Mouse (Mus musculus) CD4-positive, CD25-positive, alpha-beta regulatory T cell, adult 4 months (primary cell): Measurements from ENCODE around the gene Rdh14. TPM values are rescaled to one million over a fixed set of nuclear protein-coding genes. Genes with fewer than 3 reads are reported as not detected.
A peak's percentile ranks its signal among the peaks of the same experiment; 100 is the strongest.

ENCODE experiments used
- ATAC-seq: one replicate; pipeline ENCODE4 v1.8.0; 2017
- polyA plus RNA-seq, 2 experiments: library from polyadenylated mRNA; unstranded; fragments of 100-300 nt; shearing (Covaris generic); gene quantifications; one replicate each; pipeline ENCODE4 v1.2.1; 2017

The Rdh14 gene
- 10 to 100 TPM; 10.4 to 10.5 TPM for polyA plus RNA-seq

- ATAC-seq, result peak; percentile 98
Observed at GRCm38 (mm10) chr12:10390671-10391441, at the start of gene Rdh14. Gene Rdh14 (plus strand): TSS chr12:10390772.

DNA sequence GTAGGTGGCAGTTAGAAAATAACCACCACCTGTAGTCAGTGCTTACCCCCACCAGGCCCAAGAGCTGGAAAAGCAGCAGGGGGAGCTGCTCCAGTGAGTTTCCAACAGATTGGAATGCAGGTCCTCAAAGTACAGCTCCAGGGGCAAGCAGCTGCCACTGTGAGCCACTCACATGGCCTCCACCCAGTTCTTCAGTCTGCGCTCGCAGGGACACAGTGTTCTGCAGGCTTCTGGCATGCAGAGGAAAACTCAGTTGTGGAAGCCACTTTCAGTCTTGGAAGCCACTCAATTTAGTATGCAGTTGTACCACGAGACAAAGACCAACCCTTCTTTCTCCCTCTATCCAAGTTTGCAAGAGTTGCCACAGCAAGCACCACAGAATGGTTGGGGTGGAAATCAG is 39.9 kb upstream of the Rdh14 start:
- ATAC-seq, result no peak

GRCm38 (mm10) chr12:10357756-10358155 is 32.8 kb upstream of the Rdh14 start:
- ATAC-seq, result no peak

DNA sequence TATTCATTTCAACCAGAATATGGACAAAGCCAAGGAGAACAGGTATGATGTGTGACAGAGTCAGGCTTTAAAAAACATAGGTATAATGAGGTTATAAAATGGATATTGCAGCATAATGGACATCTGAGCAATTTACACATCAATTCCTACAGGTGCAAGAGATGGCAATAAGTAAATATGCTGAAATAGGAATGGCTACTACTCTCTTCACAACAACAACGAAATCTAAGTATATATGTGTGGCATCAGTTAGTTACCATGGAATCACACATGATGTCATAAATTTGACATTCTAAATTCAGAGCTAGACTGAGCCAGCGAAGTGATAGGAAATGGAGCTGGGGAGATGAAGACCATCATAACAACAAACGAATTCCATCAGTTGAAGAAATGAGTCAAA is 20.9 kb upstream of the Rdh14 start, which contains the start of gene Nt5c1b:
TSS of gene Nt5c1b (plus strand) at position 301 of the 400 bp plus-strand sequence.
- ATAC-seq, result no peak

GRCm38 (mm10) chr12:10400788-10401187 is 10.2 kb downstream of the Rdh14 start:
- no peak for ATAC-seq

DNA sequence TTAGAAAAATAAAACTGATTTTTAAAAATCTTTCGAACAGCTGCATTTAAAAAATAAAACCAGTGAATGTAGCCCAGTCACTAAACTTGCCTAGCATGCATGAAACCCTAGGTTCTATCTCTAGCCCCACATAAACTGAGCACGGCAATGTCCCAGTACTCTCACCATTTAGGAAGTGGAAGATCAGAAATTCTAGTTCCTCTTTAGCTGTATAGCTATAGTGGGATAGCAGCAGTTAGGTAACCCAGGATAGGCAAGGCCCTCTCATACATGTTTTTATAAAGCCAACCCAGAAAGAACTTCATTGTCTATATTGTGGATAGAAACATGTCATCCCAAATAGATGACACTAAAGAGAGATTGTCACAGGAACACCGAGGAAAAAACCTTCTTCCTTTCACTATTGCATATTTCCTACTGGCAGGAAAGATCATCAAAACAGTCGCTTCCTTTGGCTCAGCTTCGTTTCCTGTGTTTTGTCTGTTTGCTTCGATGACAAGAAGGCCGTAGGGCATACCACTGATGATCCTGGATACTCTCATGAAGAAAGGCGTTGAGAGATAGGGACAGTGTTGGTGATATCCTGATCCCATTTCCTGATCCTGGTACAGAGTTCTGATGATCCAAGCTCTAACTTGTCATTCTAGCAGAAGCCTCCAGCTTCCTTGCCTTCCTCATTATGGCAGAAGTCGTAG is 12.0 kb downstream of the Rdh14 start:
- no peak for ATAC-seq

- ATAC-seq, result no peak
Observed at GRCm38 (mm10) chr12:10410511-10411179, 20.1 kb downstream of the Rdh14 start.

DNA sequence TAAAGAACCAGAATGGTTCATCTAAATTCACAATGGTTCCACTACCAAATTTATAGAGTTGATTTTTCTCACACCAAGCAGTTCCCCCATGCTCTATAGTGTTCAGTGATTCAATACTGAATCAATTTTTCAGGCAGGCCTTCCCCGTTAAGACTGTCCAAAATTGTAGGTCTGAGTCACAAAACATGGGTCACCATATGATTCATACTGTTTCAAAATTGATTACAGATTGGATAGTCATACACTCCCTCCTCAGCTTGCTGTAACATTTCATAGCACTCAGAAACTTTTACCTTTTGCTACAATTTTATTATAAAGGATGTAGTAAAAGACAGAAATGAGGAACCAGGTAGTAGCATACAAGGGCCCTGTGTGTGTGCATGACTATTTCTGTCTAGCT is 20.9 kb downstream of the Rdh14 start:
- no peak for ATAC-seq

DNA sequence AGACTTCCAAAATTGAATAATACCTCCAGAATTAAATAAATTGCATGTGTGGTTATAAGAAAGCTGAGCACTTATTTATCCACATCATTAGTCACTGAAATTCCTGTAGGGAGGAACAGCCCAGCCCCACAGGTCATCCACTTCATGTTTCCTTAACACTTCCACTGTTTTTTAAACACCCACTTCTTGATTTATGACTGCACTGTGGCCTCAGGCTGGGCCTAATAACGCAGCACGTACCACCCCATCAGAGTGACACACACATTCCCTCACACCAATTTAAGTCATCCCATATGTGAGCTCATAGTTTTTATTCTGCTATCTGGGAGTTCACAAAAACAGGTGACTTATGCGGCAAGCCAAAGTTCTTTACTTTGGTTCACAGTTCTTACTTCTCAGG is 31.8 kb downstream of the Rdh14 start:
- no peak for ATAC-seq

GRCm38 (mm10) chr12:10425982-10426863 is 35.7 kb downstream of the Rdh14 start:
- no peak for ATAC-seq

DNA sequence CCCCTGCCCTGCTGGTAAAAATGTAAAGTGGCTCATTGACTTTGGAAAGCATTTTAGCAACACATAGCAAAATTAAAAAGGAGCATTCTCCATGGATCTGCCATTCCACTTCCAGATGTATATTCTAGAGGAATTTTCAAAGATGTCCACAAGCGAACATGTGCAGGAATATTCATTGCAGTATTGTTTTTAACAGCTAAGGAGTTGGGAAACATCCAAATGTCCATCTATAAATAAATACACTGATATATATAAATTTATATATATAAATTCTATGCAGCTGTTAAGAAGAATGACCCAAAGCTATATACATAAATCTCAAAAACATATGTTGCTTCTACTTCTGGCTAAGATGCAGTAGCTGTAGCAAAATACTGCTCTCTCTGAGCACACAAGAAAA is 40.4 kb downstream of the Rdh14 start:
- ATAC-seq, result no peak

- ATAC-seq, result peak; percentile 47
Observed at GRCm38 (mm10) chr12:10438054-10439001, 47.8 kb downstream of the Rdh14 start.

- ATAC-seq, result no peak
Observed at GRCm38 (mm10) chr12:10439483-10440235, 49.1 kb downstream of the Rdh14 start.

Other genes starting within 250 kb of the Rdh14 start
- gene Nt5c1b, start 20.8 kb upstream of the Rdh14 start, polyA plus RNA-seq, result not detected